Mouse (Mus musculus) cortical plate, adult 2 months (tissue): ENCODE data around the gene St3gal4.

Experiments
- CTCF ChIP-seq: fragments of 200-500 bp; IDR thresholded peaks from 2 replicates; pipeline ENCODE4 v1.5.1; 2011; ENCODE audit warnings: mild to moderate bottlenecking, control low read depth, low read length; ENCODE audit not compliant: insufficient read depth; ENCODE audit errors: extremely low read depth
- POLR2A ChIP-seq: fragments of 200-500 bp; IDR thresholded peaks from 2 replicates; pipeline ENCODE4 v1.6.1; 2011; ENCODE audit warnings: mild to moderate bottlenecking, low read length, control low read depth; ENCODE audit not compliant: insufficient read depth; ENCODE audit errors: extremely low read depth

GRCm38 (mm10) chr9:35152923-35153322 lies 33.9 kb upstream of the St3gal4 start:
- TF ChIP-seq CTCF: no peak
- no peak for TF ChIP-seq POLR2A
